ENCODE assay signal across 47 mouse cellular contexts in genomic region chr5:87589916-87590315, GRCm38 (mm10). TPM values are rescaled to one million over a fixed set of nuclear protein-coding genes. Genes with fewer than 3 reads are reported as not detected.
"Had no signal": no experiment of that assay in that cellular context is flagged by ENCODE, and none has a peak within 500 bp of the region (broad histone marks: within the 10 kb centered on the region; RNA-seq: fewer than 3 reads in every experiment).

No protein-coding gene starts in this region.

- H3K9ac ChIP-seq: limb, embryonic 12.5 days; limb, embryonic 13.5 days; limb, embryonic 15.5 days; liver, embryonic 13.5 days; liver, embryonic 14.5 days; liver, embryonic 15.5 days; liver, postnatal 0 days; lung, embryonic 14.5 days; lung, embryonic 15.5 days; midbrain, embryonic 12.5 days; midbrain, embryonic 13.5 days; midbrain, embryonic 15.5 days; neural tube, embryonic 12.5 days had no signal

- H3K36me3 ChIP-seq: limb, embryonic 10.5 days; limb, embryonic 12.5 days; limb, embryonic 13.5 days; limb, embryonic 15.5 days; liver, embryonic 13.5 days; liver, embryonic 15.5 days; lung, embryonic 15.5 days; midbrain, embryonic 10.5 days; midbrain, embryonic 12.5 days; midbrain, embryonic 13.5 days; midbrain, embryonic 15.5 days; neural tube, embryonic 12.5 days had no signal

- H3K4me2 ChIP-seq: limb, embryonic 12.5 days; limb, embryonic 13.5 days; limb, embryonic 15.5 days; liver, embryonic 11.5 days; liver, embryonic 13.5 days; liver, embryonic 15.5 days; lung, embryonic 14.5 days; lung, embryonic 15.5 days; midbrain, embryonic 11.5 days; midbrain, embryonic 12.5 days; midbrain, embryonic 13.5 days; midbrain, embryonic 15.5 days; neural tube, embryonic 12.5 days had no signal

- H3K9me3 ChIP-seq: limb, embryonic 10.5 days; limb, embryonic 12.5 days; limb, embryonic 13.5 days; limb, embryonic 15.5 days; liver, embryonic 13.5 days; liver, embryonic 15.5 days; lung, embryonic 15.5 days; megakaryocyte, embryonic 14.5 days; midbrain, embryonic 10.5 days; midbrain, embryonic 12.5 days; midbrain, embryonic 13.5 days; midbrain, embryonic 15.5 days; neural tube, embryonic 12.5 days had no signal

- H3K4me1 ChIP-seq: limb, embryonic 10.5 days; limb, embryonic 12.5 days; limb, embryonic 15.5 days; liver, embryonic 13.5 days; liver, embryonic 15.5 days; lung, embryonic 15.5 days; megakaryocyte, embryonic 14.5 days; midbrain, embryonic 10.5 days; midbrain, embryonic 12.5 days; midbrain, embryonic 13.5 days; midbrain, embryonic 15.5 days; neural tube, embryonic 12.5 days had no signal

- H3K27me3 ChIP-seq: limb, embryonic 12.5 days; limb, embryonic 13.5 days; limb, embryonic 15.5 days; liver, embryonic 13.5 days; liver, embryonic 15.5 days; lung, embryonic 15.5 days; megakaryocyte, embryonic 14.5 days; midbrain, embryonic 12.5 days; midbrain, embryonic 13.5 days; midbrain, embryonic 15.5 days; neural tube, embryonic 12.5 days had no signal

- ATAC-seq: liver, postnatal 0 days; lung, postnatal 0 days; midbrain, embryonic 13.5 days; midbrain, embryonic 15.5 days; midbrain, embryonic 16.5 days had no signal

- H3K4me3 ChIP-seq: left cerebral cortex, adult 2 months; limb, embryonic 10.5 days; limb, embryonic 12.5 days; limb, embryonic 13.5 days; limb, embryonic 15.5 days; liver, embryonic 13.5 days; liver, embryonic 15.5 days; lung, embryonic 15.5 days; megakaryocyte, embryonic 14.5 days; midbrain, embryonic 10.5 days; midbrain, embryonic 12.5 days; midbrain, embryonic 13.5 days; midbrain, embryonic 15.5 days; myocyte; neural tube, embryonic 12.5 days had no signal

- H3K27ac ChIP-seq: left cerebral cortex, adult 2 months; limb, embryonic 10.5 days; limb, embryonic 12.5 days; limb, embryonic 13.5 days; limb, embryonic 15.5 days; liver, embryonic 13.5 days; liver, embryonic 14.5 days; liver, embryonic 15.5 days; lung, embryonic 15.5 days; macrophage; midbrain, embryonic 10.5 days; midbrain, embryonic 12.5 days; midbrain, embryonic 13.5 days; midbrain, embryonic 15.5 days; neural tube, embryonic 12.5 days had no signal

- DNase-seq: left cerebral cortex, postnatal 4 days; liver; liver, embryonic 13.5 days; liver, postnatal 0 days; lung, adult 18-20 months; lung, adult 2 months; lung, embryonic 14.5 days; lung, postnatal 10 days; lung, postnatal 14 days; lung, postnatal 36 days; lung, postnatal 4 days; midbrain, embryonic 14.5 days had no signal

RNA-seq across cellular contexts. Expression of gene Sult1e1, which starts 1.5 kb away (rescaled TPM):
- total RNA-seq: left cerebral cortex, adult 2 months; left cerebral cortex, adult 8-10 months; left cerebral cortex, postnatal 10 days; left cerebral cortex, postnatal 14 days; left cerebral cortex, postnatal 25 days; left cerebral cortex, postnatal 36 days; left cerebral cortex, postnatal 4 days; megakaryocyte progenitor cell, adult 5-6 weeks; megakaryocyte, adult 5-6 weeks; megakaryocyte-erythroid progenitor cell, adult 5-6 weeks; midbrain, postnatal 0 days; monocyte, adult 5-6 weeks had no signal
- polyA plus RNA-seq: limb, embryonic 10.5 days; limb, embryonic 11.5 days; limb, embryonic 12.5 days; limb, embryonic 14.5 days; limb, embryonic 15.5 days; liver, embryonic 11.5 days; liver, embryonic 13.5 days; liver, embryonic 14.5 days; liver, embryonic 15.5 days; liver, embryonic 16.5 days; lung, adult 2 months; lung, embryonic 14.5 days; lung, embryonic 15.5 days; lung, embryonic 16.5 days; lung, postnatal 0 days; macrophage; midbrain, embryonic 11.5 days; midbrain, embryonic 12.5 days; midbrain, embryonic 13.5 days; midbrain, embryonic 14.5 days; midbrain, embryonic 15.5 days; midbrain, embryonic 16.5 days; myocyte; neural tube, embryonic 11.5 days; neural tube, embryonic 12.5 days had no signal

RNA-seq across cellular contexts. Expression of gene Sult1d1, which starts 21.1 kb away (rescaled TPM):
- total RNA-seq: left cerebral cortex, adult 2 months; left cerebral cortex, adult 8-10 months; left cerebral cortex, postnatal 10 days; left cerebral cortex, postnatal 14 days; left cerebral cortex, postnatal 25 days; left cerebral cortex, postnatal 36 days; left cerebral cortex, postnatal 4 days; megakaryocyte progenitor cell, adult 5-6 weeks; megakaryocyte, adult 5-6 weeks; megakaryocyte-erythroid progenitor cell, adult 5-6 weeks; midbrain, postnatal 0 days; monocyte, adult 5-6 weeks had no signal
- polyA plus RNA-seq: limb, embryonic 10.5 days; limb, embryonic 11.5 days; limb, embryonic 12.5 days; limb, embryonic 13.5 days; limb, embryonic 14.5 days; limb, embryonic 15.5 days; lung, embryonic 14.5 days; lung, embryonic 16.5 days; macrophage; midbrain, embryonic 10.5 days; midbrain, embryonic 11.5 days; midbrain, embryonic 12.5 days; midbrain, embryonic 13.5 days; midbrain, embryonic 14.5 days; midbrain, embryonic 15.5 days; midbrain, embryonic 16.5 days; myocyte; neural tube, embryonic 11.5 days; neural tube, embryonic 12.5 days had no signal

RNA-seq across cellular contexts. Expression of gene Sult1b1, which starts 51.9 kb away (rescaled TPM):
- total RNA-seq: left cerebral cortex, adult 2 months; left cerebral cortex, adult 8-10 months; left cerebral cortex, postnatal 10 days; left cerebral cortex, postnatal 14 days; left cerebral cortex, postnatal 25 days; left cerebral cortex, postnatal 36 days; left cerebral cortex, postnatal 4 days; megakaryocyte progenitor cell, adult 5-6 weeks; megakaryocyte, adult 5-6 weeks; megakaryocyte-erythroid progenitor cell, adult 5-6 weeks; midbrain, postnatal 0 days; monocyte, adult 5-6 weeks had no signal
- polyA plus RNA-seq: limb, embryonic 10.5 days; limb, embryonic 11.5 days; limb, embryonic 12.5 days; limb, embryonic 13.5 days; limb, embryonic 14.5 days; limb, embryonic 15.5 days; lung, adult 2 months; lung, embryonic 14.5 days; lung, embryonic 15.5 days; lung, embryonic 16.5 days; lung, postnatal 0 days; macrophage; midbrain, embryonic 10.5 days; midbrain, embryonic 11.5 days; midbrain, embryonic 12.5 days; midbrain, embryonic 13.5 days; midbrain, embryonic 14.5 days; midbrain, embryonic 15.5 days; midbrain, embryonic 16.5 days; midbrain, postnatal 0 days; myocyte; neural tube, embryonic 11.5 days; neural tube, embryonic 12.5 days had no signal
